Mouse (Mus musculus): ENCODE data around the gene Cope.

The Cope gene

GRCm38 (mm10) chr8:70302358-70302890, at the start of gene Cope, which contains the start of gene Ddx49:
TSS of gene Cope (plus strand) at chr8:70302518.
TSS of gene Ddx49 (minus strand) at chr8:70302489.
- DNase-seq: peak; percentile 97

GRCm38 (mm10) chr8:70254628-70255027, 47.7 kb upstream of the Cope start:
- no peak for DNase-seq

- no peak for DNase-seq
Measured at GRCm38 (mm10) chr8:70257456-70257855, 44.9 kb upstream of the Cope start.

GRCm38 (mm10) chr8:70258600-70258999, 43.7 kb upstream of the Cope start:
- no peak for DNase-seq

- DNase-seq: no peak
Measured at GRCm38 (mm10) chr8:70259043-70259442, 43.3 kb upstream of the Cope start.

- no peak for DNase-seq
Measured at GRCm38 (mm10) chr8:70267674-70268073, 34.6 kb upstream of the Cope start.

GRCm38 (mm10) chr8:70268311-70268710, 34.0 kb upstream of the Cope start:
- DNase-seq: no peak

GRCm38 (mm10) chr8:70268799-70269565, 33.3 kb upstream of the Cope start:
- peak; percentile 23 for DNase-seq

- peak; percentile 8 for DNase-seq
Measured at GRCm38 (mm10) chr8:70272949-70273348, 29.4 kb upstream of the Cope start.

- DNase-seq: no peak
Measured at GRCm38 (mm10) chr8:70274350-70274749, 28.0 kb upstream of the Cope start.

GRCm38 (mm10) chr8:70276476-70276875, 25.8 kb upstream of the Cope start:
- peak; percentile 13 for DNase-seq

- DNase-seq: no peak
Measured at GRCm38 (mm10) chr8:70278175-70278574, 24.1 kb upstream of the Cope start.

- DNase-seq: no peak
Measured at GRCm38 (mm10) chr8:70279266-70279665, 23.1 kb upstream of the Cope start.

- no peak for DNase-seq
Measured at GRCm38 (mm10) chr8:70281001-70281400, 21.3 kb upstream of the Cope start.

GRCm38 (mm10) chr8:70282603-70283135, 19.6 kb upstream of the Cope start, which contains the start of gene Homer3:
TSS of gene Homer3 (plus strand) at chr8:70282827.
- peak; percentile 90 for DNase-seq

- peak; percentile 10 for DNase-seq
Measured at GRCm38 (mm10) chr8:70283136-70284077, 18.9 kb upstream of the Cope start.

- DNase-seq: no peak
Measured at GRCm38 (mm10) chr8:70284421-70284820, 17.9 kb upstream of the Cope start.

GRCm38 (mm10) chr8:70285304-70285703, 17.0 kb upstream of the Cope start:
- DNase-seq: no peak

- DNase-seq: no peak
Measured at GRCm38 (mm10) chr8:70286737-70287136, 15.6 kb upstream of the Cope start.

- no peak for DNase-seq
Measured at GRCm38 (mm10) chr8:70293988-70294405, 8.3 kb upstream of the Cope start.

- no peak for DNase-seq
Measured at GRCm38 (mm10) chr8:70300881-70301280, 1.4 kb upstream of the Cope start.

- DNase-seq: no peak
Measured at GRCm38 (mm10) chr8:70302901-70303300, 583 bp downstream of the Cope start.

GRCm38 (mm10) chr8:70309311-70309710, 7.0 kb downstream of the Cope start:
- DNase-seq: no peak
